Comparison of ENCODE assay signal across 15 mouse cellular contexts in the genomic region with DNA sequence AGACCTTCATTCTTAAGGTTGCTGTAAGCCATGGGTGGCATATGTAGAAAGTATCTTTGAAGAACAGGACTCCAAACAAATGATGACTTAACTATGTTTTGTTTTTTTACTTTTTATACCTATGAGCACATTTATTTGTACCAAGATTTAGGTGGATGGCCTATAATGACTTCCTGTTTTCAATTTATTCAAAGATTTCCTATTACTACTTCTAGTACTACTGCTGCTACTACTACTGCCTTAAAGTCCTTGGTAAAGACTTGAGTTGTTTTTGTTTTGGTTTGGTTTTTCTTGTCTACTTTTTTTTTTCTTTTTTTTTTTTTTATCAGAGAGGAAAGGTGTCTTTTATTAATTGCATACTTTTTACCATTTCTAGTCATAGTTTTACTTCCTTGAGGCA.
"Had no signal": no experiment of that assay in that cellular context is flagged by ENCODE, and none has a peak within 500 bp of the region (broad histone marks: within the 10 kb centered on the region; RNA-seq: fewer than 3 reads in every experiment).

No protein-coding gene starts in this region.

- H3K36me3 ChIP-seq: midbrain, embryonic 12.5 days; neural tube, embryonic 12.5 days; stomach, embryonic 15.5 days had no signal

- ATAC-seq: midbrain, embryonic 16.5 days had no signal

- H3K9me3 ChIP-seq: megakaryocyte, embryonic 14.5 days; midbrain, embryonic 12.5 days; neural tube, embryonic 12.5 days; stomach, embryonic 15.5 days had no signal

- H3K27me3 ChIP-seq: megakaryocyte, embryonic 14.5 days; midbrain, embryonic 12.5 days; neural tube, embryonic 12.5 days; stomach, embryonic 15.5 days had no signal

- H3K4me1 ChIP-seq: midbrain, embryonic 12.5 days; neural tube, embryonic 12.5 days; stomach, embryonic 15.5 days had no signal

- H3K27ac ChIP-seq: macrophage; midbrain, embryonic 12.5 days; neural tube, embryonic 12.5 days; stomach, embryonic 15.5 days; stomach, postnatal 0 days had no signal

- H3K4me3 ChIP-seq: megakaryocyte, embryonic 14.5 days; midbrain, embryonic 12.5 days; neural tube, embryonic 12.5 days; stomach, embryonic 15.5 days had no signal

- DNase-seq: lung, adult 18-20 months; lung, embryonic 14.5 days; lung, postnatal 10 days; midbrain, embryonic 14.5 days; right cerebral cortex, postnatal 14 days; thymus, adult 2 months; thymus, postnatal 25 days; thymus, postnatal 4 days had no signal
